Mouse (Mus musculus): ENCODE results near the gene Tmed6.
"Not testable (repeated sequence)": the region's sequence is repeated elsewhere in the genome, so short reads cannot be mapped to it uniquely, and the experiment has no call there.

Gene Tmed6

GRCm38 (mm10) chr8:107073706-107074105 is 8.3 kb upstream of the Tmed6 start:
- DNase-seq = no peak

- DNase-seq = peak; percentile 12 to 20
Measured at GRCm38 (mm10) chr8:107062613-107063012, 2.8 kb downstream of the Tmed6 start.

GRCm38 (mm10) chr8:107056973-107057369 is 8.5 kb downstream of the Tmed6 start:
- no peak for DNase-seq

DNA sequence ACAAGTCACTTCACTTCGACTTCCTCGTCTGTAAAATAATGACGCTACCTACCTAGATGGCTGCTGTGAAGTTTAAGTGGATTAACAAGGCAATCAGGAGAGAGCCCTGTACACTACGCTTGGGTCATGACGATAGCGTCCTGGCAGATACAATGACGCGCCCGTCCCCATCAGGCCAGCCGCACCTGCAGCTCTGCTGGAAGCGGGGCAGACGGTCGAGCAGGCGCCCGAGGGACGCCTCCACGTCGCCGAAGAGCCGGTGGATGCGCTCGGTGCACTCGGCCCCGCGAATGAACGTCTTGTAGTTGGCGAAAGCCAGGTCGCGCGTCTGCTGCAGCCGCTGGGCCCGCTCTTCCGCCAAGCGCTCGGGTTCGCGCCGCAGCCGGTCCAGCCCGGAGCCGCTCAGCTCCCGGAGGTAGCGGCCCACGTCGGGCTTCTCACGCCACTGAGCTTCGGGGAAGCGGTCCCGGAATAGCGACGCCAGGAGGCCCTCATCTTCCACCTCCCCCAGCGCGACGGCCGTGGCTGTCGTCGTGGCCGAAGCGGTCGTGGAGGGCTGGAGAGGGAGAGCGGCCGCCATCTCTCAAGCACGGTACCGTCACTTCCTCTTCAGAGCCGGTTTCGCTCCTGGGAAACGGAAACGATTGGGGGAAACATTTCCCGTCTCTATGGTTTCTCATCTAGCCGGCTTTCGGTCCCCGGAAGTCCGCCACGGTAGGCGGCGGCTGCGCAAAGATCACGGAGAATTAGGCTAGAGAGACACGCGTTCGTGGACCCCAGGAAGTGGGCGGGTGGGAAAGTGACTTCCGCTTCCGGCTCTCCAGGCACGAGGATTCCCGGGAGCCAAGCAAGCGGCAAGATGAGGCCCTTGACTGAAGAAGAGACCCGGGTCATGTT is 9.1 kb downstream of the Tmed6 start, which contains the start of the genes Cog8 and Nip7:
TSS of gene Cog8 (minus strand) at position 614 of the 897 bp plus-strand sequence.
TSS of gene Nip7 (plus strand) at position 802 of the 897 bp plus-strand sequence.
- peak; percentile 94 for DNase-seq

DNA sequence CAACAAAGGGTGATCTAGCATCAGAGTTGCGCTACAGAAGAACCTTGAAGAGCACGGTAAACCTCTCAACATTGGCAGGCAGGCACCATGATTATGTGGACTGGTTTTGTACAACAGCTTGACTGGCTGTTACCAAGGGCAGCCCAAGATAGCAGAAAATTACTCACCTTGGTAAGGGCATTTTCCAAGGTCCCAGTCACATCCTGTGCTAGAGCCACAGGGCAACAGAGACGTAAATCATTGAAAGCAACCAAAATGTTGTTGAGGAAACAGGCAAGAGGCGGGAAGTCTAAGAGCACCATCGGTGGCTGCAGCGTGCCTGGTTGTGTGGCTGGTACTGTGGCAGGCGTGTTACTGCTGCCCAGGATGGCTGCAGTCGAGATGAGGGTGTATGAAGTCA is 13.4 kb downstream of the Tmed6 start:
- no peak for DNase-seq

GRCm38 (mm10) chr8:107049480-107049879 is 16.0 kb downstream of the Tmed6 start:
- DNase-seq = no peak

DNA sequence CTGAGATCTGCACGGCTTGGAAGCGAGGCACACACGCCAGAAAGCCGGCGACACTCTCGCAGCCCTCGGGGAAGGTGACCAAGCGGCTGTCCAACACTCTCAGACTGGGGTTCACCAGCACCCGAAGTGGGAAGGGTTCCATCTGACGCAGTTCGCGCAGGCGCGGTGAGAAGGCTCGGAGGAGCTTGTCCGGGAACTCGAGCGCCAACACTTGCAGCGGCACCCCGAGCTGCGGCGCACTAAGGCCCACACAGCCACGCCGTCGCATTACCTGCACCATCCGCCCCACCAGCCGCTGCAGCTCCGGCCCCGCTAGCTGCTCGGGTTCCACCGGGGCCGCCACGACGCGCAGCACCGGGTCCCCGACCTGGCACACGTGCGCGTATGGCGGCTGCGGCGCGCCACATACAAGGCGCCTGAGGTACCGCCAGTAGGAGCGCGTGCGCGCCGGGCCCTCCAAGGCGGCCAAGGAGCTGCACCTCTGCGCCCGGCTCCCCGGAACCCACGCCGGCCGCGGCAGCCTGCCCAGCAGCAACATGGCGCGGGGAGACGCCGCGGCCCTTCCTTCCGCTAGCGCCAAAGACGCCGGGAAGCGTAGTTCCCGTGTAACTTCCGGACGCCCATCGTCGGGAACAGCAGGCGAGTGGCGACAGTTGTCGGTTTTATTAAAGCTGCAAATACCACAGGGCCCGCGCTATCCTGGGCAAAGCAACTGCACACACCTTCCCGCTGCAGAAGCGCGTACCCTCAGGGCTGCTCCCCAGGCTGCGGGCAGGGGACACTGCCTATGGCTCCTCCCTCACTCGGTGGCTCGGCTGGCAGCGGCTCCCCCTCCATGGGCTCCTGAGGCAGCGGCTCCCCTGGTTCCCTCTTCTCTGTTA is 17.1 kb downstream of the Tmed6 start, which contains the start of gene Pdf:
TSS of gene Pdf (minus strand) at position 554 of the 881 bp plus-strand sequence.
- peak; percentile 71 to 75 for DNase-seq

DNA sequence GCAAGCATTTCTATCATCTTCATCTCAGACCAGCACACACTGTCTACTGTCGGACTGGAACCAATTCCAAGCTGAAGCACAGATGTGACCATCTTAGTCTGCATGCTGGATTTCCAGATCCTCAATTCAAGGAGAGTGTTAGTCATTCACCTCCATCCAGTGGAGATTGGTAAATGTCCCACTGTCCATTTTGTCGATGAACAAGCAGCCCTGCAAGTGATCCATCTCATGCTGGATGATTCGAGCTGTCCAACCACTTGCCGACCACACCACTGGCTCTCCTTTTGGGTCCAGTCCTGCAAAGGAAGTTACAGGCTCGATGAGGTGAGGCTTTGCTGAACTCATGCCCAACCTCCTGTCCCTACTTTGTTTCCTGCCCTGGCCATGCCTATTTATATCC is 18.5 kb downstream of the Tmed6 start:
- no peak for DNase-seq

DNA sequence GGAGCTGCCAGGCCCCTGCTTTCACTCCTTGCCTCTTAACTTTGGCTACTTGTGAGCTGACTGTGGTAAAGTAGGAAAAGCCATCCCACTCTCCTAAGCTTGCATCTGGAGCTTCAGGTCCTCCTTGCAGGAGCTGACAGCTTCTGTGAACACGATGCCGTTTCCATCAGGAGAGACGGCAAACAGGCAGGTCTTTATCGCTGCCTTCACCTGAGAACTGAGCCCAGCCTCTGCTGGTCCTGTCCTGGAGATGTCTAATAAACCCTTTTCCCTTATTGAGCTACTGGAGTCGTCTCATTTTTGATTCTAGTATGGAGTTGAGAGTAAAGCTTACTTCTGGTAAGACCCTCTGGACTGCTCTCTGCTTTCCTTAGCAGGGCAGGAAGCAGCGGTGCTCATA is 20.0 kb downstream of the Tmed6 start:
- DNase-seq = no peak

- no peak for DNase-seq
Measured at GRCm38 (mm10) chr8:107040632-107041031, 24.8 kb downstream of the Tmed6 start.

- no peak for DNase-seq
Measured at GRCm38 (mm10) chr8:107036626-107037025, 28.8 kb downstream of the Tmed6 start.

DNA sequence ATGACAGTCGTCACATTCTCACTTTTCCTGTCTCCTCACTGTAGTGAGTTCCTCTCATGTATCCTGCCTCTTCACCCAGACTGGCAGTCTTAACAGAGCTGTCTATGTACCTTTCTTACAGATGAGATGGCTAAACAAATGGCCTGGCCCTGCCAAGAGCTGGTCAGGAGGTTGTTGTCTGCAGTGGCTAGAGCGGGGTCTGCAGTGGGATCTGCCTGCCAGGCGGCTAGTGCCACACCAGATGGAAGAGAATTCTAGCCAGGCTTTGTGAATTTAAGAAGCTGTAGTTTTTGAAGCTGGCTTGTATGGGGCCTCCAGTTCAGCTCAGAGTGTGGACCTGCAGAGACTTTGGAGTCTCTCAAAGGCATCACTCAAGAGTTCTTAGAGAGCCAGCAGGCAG is 29.8 kb downstream of the Tmed6 start:
- no peak for DNase-seq

GRCm38 (mm10) chr8:107033609-107034008 is 31.8 kb downstream of the Tmed6 start:
- DNase-seq = not testable (repeated sequence)

DNA sequence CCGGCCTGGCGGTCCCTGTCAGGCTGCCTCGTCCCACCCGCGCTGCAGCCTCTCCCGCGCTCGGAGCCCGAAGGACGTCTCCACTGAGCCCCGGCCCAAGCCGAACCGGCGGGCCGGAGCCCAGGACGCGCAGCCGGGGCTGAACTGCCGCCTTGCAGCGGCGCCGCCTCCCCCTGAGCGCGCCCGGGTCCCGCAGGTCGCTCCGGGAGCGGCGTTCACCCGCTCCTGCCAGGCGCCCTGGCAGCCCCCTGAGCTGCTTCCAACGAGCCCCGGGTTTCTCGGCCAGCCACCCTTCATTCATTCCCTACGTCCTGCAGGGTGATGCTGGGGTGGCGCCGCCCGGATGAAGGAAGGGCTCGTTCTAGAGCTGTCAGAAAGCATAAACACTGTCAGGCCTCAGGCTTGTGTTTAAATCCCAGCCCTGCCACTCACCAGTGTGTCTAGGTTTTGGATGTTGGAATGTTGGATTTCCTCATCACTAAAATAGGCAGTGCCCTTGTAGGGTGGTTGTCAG is 33.8 kb downstream of the Tmed6 start:
- no peak for DNase-seq

DNA sequence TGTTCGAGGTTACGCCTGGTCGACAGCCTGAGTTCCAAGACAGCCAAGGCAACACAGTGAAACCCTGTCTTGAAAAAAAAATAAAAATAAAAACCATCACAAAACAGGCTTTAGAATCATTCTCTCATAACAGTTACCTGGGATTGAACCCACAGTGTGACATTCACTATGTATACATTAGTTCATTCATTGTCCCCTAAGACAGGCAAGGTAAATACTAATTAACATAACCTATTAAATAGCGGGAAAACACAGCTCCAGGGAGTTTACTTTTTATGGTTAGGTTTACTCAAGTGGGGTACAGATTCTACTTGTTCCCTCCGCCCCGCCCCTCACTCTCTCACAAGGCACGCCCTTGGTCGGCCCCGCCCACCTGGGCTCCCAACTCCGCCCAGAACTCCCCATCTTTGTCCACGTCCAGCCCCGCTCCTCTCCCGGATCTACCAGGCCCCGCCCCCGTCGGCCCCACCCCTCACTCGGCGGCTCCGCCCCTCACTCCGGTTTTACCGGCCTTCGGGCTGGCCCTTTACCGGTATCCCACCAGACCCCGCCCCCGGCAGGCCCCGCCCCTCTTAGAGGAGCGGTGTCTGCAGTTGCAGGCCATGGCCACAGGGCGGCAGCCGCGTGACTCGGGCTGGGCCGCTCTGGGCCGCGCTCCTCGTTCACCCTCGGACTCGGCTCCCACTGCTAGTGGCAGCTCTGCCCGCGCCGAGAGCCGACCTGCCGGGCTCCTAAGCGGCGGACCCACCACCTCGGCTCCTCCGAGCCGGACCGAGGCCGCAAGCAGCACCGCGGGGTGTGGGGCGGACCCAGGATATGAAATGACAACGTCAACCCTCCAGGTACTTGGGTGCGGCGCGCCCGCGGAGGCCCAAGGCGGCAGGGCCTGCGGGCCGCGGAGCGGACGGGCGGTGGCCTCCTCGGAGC is 34.5 kb downstream of the Tmed6 start, which contains the start of gene Vps4a:
TSS of gene Vps4a (plus strand) at position 573 of the 927 bp plus-strand sequence.
- peak; percentile 98 to 99 for DNase-seq

- DNase-seq = peak; percentile 12 to 21
Measured at GRCm38 (mm10) chr8:107030058-107030457, 35.4 kb downstream of the Tmed6 start.

- no peak for DNase-seq
Measured at GRCm38 (mm10) chr8:107029310-107029709, 36.1 kb downstream of the Tmed6 start.

GRCm38 (mm10) chr8:107023479-107023878 is 42.0 kb downstream of the Tmed6 start:
- no peak for DNase-seq

GRCm38 (mm10) chr8:107014915-107015314 is 50.5 kb downstream of the Tmed6 start:
- no peak for DNase-seq

GRCm38 (mm10) chr8:107012666-107013065 is 52.8 kb downstream of the Tmed6 start:
- no peak for DNase-seq
